Mouse (Mus musculus): Measurements from ENCODE around the gene Rpp25l. TPM values are rescaled to one million over a fixed set of nuclear protein-coding genes. Genes with fewer than 3 reads are reported as not detected.

Gene Rpp25l
- polyA plus RNA-seq, 1 experiment from 2014 or later: 51.6 TPM

DNA sequence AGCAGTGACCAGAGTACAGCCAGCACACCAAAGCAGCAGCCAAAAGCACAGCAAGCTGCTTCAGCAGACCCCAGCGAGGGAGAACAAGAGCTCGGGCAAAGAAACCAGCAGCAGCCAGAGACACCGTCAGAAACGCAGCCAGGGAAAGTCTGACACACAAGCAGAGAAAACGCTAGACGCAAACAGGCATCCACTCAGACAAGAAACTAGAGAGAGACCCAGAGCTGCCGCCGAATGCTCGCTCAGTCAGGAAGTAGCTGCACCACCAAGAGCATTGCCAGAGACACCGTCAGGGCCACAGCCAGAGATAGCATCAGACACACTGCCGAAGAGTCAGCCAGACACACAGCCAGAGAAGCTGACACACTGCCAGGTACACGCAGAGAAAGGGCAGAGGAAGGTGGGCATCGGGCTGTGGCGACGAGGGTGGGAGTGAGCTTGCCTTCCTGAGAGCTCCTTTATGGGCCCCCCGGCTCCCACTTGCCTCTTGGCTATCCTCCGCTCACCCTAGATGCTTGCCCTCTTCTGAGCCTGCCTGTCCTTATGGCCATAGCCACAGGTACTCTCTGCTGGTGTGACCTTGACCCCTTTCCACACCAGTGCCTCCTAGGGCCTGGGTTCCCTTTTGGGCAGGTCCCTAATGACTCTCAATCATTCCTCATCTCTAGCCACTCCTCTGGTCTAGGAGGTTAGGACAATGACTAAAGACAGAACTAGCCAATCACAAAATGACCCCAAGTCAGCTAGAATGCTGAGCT is 36.9 kb downstream of the Rpp25l start:
- Histone ChIP-seq H3K9me3 (replicated peaks; ENCODE audit: control insufficient read depth, low read length) (no peaks in the 10 kb centered on the region), H3K4me1 (ENCODE audit: control insufficient read depth, insufficient read depth, low read length) (peaks cover 57% of the 10 kb centered on the region), H3K27me3 (ENCODE audit: control insufficient read depth, insufficient read depth, low read length) (peaks cover 17% of the 10 kb centered on the region), H3K27ac (ENCODE audit: low read depth, low read length) (peak overlapping the region; percentile 41; the same call in 1 of the 2 replicates), H3K36me3 (ENCODE audit: control insufficient read depth, insufficient read depth, low read length) (no peaks in the 10 kb centered on the region), H3K4me3 (ENCODE audit: low read depth, low read length) (no peak overlapping the region), H3K9ac (ENCODE audit: low read depth, low read length) (peak overlapping the region; percentile 43; the same call in 1 of the 2 replicates), H3K4me2 (peak overlapping the region; percentile 22; the same call in 1 of the 2 replicates)
- WGBS (ENCODE audit: insufficient replicate concordance): 36% methylated on average over 17 of the region's 17 CpGs
- ATAC-seq (replicated peaks; ENCODE audit: insufficient number of reproducible peaks, low FRiP score, low TSS enrichment): no peak

DNA sequence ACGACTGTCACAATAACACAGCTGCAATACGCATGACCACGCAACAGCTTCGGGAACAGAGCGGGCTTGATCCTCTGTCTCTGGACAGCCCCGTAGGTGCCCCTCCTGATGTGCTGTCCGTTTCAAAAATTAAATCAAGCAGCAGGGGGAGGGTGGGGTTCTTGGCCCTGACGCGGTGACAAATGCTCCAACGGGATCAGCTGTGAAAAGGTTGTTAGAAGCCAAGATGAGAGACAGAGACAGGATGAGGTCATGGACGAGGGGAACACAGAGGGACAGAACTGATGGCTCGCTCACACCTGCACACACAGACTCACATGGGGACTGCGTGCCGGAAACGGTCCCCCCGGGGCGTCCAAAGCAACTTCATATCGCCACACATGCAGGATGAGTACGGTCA is 40.1 kb downstream of the Rpp25l start:
- peaks cover 35% of the 10 kb centered on the region for H3K4me1 ChIP-seq (ENCODE audit: control insufficient read depth, insufficient read depth, low read length)
- ATAC-seq (replicated peaks; ENCODE audit: insufficient number of reproducible peaks, low FRiP score, low TSS enrichment): no peak

DNA sequence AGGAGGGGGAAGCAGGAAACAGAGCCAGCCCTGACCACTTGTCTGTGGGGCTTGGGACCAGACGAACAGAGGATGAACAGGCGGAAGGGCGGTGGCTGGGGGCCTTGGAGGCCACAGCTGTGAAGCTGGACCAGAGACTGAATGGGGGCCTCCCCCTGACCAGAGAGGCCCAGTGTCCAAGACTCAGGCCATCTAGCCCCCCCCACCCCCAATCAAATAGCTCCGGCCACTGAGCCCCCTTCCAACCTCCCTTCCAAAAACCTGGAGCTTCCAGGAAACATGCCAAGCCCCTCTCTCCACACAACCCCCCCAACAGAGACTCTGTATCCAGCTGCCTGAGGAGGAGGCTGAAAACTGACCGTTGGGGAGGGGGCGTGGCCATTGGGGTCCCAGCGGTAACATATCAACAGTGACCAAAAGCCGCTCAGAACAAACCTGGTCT is 40.8 kb downstream of the Rpp25l start:
- 27% methylated on average over 8 of the region's 8 CpGs for WGBS (ENCODE audit: insufficient replicate concordance)
- peaks cover 33% of the 10 kb centered on the region for H3K4me1 ChIP-seq (ENCODE audit: control insufficient read depth, insufficient read depth, low read length)
- no peak for ATAC-seq (replicated peaks; ENCODE audit: insufficient number of reproducible peaks, low FRiP score, low TSS enrichment)

More for the DNA sequence above, 40.1 kb downstream of the Rpp25l start:
- Histone ChIP-seq H3K27me3 (ENCODE audit: control insufficient read depth, insufficient read depth, low read length) (peaks cover 29% of the 10 kb centered on the region), H3K9ac (ENCODE audit: low read depth, low read length) (no peak overlapping the region), H3K27ac (ENCODE audit: low read depth, low read length) (no peak overlapping the region), H3K36me3 (ENCODE audit: control insufficient read depth, insufficient read depth, low read length) (no peaks in the 10 kb centered on the region), H3K9me3 (replicated peaks; ENCODE audit: control insufficient read depth, low read length) (no peaks in the 10 kb centered on the region), H3K4me2 (no peak overlapping the region), H3K4me3 (ENCODE audit: low read depth, low read length) (no peak overlapping the region)
- 55% methylated on average over 19 of the region's 19 CpGs for WGBS (ENCODE audit: insufficient replicate concordance)

DNA sequence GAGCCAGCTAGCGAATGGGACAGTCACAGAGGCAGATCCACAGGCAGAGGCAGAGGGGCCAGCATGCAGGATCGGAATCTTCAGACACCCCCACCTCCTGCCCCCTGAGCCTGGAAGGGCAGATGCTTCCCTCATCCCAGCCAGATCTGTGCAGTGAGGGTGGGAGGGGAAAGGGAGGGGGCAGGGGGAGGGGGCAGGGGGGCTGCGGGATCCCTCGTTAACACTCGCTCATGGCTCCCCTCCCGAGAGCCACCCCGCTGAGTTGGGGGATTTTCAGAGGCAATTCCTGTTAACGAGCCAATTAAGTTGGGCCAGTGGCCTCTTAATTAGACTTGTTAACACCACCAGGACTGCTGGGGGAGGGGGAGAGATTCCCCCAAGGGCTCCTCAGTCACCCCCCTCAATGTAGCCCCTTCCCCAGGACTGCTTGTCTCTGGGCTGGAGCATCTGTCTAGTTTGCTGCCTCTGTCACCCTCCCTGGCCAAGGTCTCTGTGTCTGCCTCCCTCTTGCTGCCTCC is 41.3 kb downstream of the Rpp25l start:
- H3K9ac ChIP-seq (ENCODE audit: low read depth, low read length): no peak overlapping the region
- no peak overlapping the region for H3K4me2 ChIP-seq
- 8% methylated on average over 8 of the region's 8 CpGs for WGBS (ENCODE audit: insufficient replicate concordance)
- H3K9me3 ChIP-seq (replicated peaks; ENCODE audit: control insufficient read depth, low read length): no peaks in the 10 kb centered on the region
- no peaks in the 10 kb centered on the region for H3K36me3 ChIP-seq (ENCODE audit: control insufficient read depth, insufficient read depth, low read length)
- no peak overlapping the region for H3K27ac ChIP-seq (ENCODE audit: low read depth, low read length)
- 0 out of 2 replicates have a peak, but pooled peaks have one; percentile 32 for ATAC-seq (replicated peaks; ENCODE audit: insufficient number of reproducible peaks, low FRiP score, low TSS enrichment)
- peaks cover 29% of the 10 kb centered on the region for H3K4me1 ChIP-seq (ENCODE audit: control insufficient read depth, insufficient read depth, low read length)
- H3K27me3 ChIP-seq (ENCODE audit: control insufficient read depth, insufficient read depth, low read length): peaks cover 27% of the 10 kb centered on the region
- H3K4me3 ChIP-seq (ENCODE audit: low read depth, low read length): no peak overlapping the region

More for the DNA sequence above, 40.8 kb downstream of the Rpp25l start:
- H3K27me3 ChIP-seq (ENCODE audit: control insufficient read depth, insufficient read depth, low read length): peaks cover 27% of the 10 kb centered on the region
- H3K9me3 ChIP-seq (replicated peaks; ENCODE audit: control insufficient read depth, low read length): no peaks in the 10 kb centered on the region
- H3K4me3 ChIP-seq (ENCODE audit: low read depth, low read length): no peak overlapping the region
- H3K36me3 ChIP-seq (ENCODE audit: control insufficient read depth, insufficient read depth, low read length): no peaks in the 10 kb centered on the region
- no peak overlapping the region for H3K9ac ChIP-seq (ENCODE audit: low read depth, low read length)
- H3K4me2 ChIP-seq: no peak overlapping the region
- no peak overlapping the region for H3K27ac ChIP-seq (ENCODE audit: low read depth, low read length)

DNA sequence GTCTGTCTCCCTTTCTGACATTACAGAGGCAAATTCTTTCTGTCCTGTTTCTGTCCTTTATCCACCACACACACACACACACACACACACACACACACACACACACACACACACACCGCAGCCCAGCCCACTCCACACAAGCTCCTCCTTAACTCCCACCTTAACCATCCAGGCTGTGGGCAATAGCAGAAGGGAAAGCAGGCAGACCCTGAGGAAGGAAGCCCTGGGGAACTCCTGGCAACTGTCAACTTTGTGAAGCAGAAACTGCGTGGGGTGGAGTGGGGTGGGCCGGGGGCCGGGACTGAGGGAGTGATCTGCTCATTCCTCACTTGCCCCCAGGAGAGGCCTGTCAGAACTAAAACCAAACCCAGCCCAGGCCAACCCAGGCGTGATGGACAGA is 41.8 kb downstream of the Rpp25l start:
- Histone ChIP-seq H3K36me3 (ENCODE audit: control insufficient read depth, insufficient read depth, low read length) (no peaks in the 10 kb centered on the region), H3K9me3 (replicated peaks; ENCODE audit: control insufficient read depth, low read length) (no peaks in the 10 kb centered on the region), H3K4me3 (ENCODE audit: low read depth, low read length) (no peak overlapping the region), H3K4me2 (no peak overlapping the region), H3K9ac (ENCODE audit: low read depth, low read length) (no peak overlapping the region), H3K27me3 (ENCODE audit: control insufficient read depth, insufficient read depth, low read length) (peaks cover 23% of the 10 kb centered on the region), H3K27ac (ENCODE audit: low read depth, low read length) (no peak overlapping the region), H3K4me1 (ENCODE audit: control insufficient read depth, insufficient read depth, low read length) (peaks cover 24% of the 10 kb centered on the region)
- 32% methylated on average over 5 of the region's 5 CpGs for WGBS (ENCODE audit: insufficient replicate concordance)
- ATAC-seq (replicated peaks; ENCODE audit: insufficient number of reproducible peaks, low FRiP score, low TSS enrichment): no peak

DNA sequence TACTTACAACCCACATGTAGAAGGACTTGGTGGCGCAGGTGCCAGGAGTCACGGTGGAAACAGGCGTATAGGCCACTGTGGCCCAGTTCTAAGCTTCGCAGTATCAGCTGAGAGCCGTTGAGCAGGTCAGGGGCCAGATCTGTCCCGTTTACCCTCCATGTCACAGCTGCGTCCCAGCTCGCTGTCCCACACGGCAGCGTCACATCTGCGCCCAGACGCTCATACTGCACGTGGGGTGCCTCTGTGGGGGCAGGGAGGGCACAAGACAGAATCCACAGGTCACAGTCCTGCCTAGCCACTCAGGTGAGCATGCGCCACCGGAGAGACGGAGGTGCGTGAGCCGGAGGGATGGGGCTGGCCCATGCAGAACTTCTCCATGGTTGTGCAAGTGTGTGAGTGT is 42.5 kb downstream of the Rpp25l start:
- WGBS (ENCODE audit: insufficient replicate concordance): 76% methylated on average over 18 of the region's 18 CpGs
- Histone ChIP-seq H3K4me3 (ENCODE audit: low read depth, low read length) (no peak overlapping the region), H3K4me1 (ENCODE audit: control insufficient read depth, insufficient read depth, low read length) (peaks cover 17% of the 10 kb centered on the region), H3K4me2 (no peak overlapping the region), H3K27ac (ENCODE audit: low read depth, low read length) (no peak overlapping the region), H3K9ac (ENCODE audit: low read depth, low read length) (no peak overlapping the region), H3K36me3 (ENCODE audit: control insufficient read depth, insufficient read depth, low read length) (no peaks in the 10 kb centered on the region), H3K9me3 (replicated peaks; ENCODE audit: control insufficient read depth, low read length) (no peaks in the 10 kb centered on the region), H3K27me3 (ENCODE audit: control insufficient read depth, insufficient read depth, low read length) (peaks cover 22% of the 10 kb centered on the region)
- no peak for ATAC-seq (replicated peaks; ENCODE audit: insufficient number of reproducible peaks, low FRiP score, low TSS enrichment)

DNA sequence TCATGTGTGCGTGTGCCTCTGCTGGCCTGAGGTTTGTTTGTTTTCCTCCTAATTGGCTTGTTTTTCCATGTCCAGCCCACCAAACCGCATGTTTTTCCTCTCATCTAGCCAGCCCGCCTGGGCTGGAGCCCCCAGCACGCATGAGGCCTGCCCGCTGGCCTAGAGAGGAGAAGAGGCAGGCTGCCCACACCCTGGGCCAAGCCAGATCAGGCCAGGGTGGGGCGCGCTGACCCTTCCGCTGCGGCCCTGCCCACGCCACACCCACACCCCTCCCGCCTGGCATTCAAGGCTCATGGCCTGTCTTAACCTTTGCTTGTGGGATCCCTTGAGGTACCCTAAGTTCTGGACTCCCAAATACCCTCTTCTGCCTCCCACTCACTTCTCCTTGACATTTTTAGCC is 46.7 kb downstream of the Rpp25l start:
- no peak for ATAC-seq (replicated peaks; ENCODE audit: insufficient number of reproducible peaks, low FRiP score, low TSS enrichment)
- Histone ChIP-seq H3K9me3 (replicated peaks; ENCODE audit: control insufficient read depth, low read length) (no peaks in the 10 kb centered on the region), H3K27ac (ENCODE audit: low read depth, low read length) (no peak overlapping the region), H3K4me2 (no peak overlapping the region), H3K4me3 (ENCODE audit: low read depth, low read length) (no peak overlapping the region), H3K4me1 (ENCODE audit: control insufficient read depth, insufficient read depth, low read length) (peaks cover 27% of the 10 kb centered on the region), H3K9ac (ENCODE audit: low read depth, low read length) (no peak overlapping the region), H3K36me3 (ENCODE audit: control insufficient read depth, insufficient read depth, low read length) (no peaks in the 10 kb centered on the region), H3K27me3 (ENCODE audit: control insufficient read depth, insufficient read depth, low read length) (peaks cover 27% of the 10 kb centered on the region)
- WGBS (ENCODE audit: insufficient replicate concordance): 75% methylated on average over 10 of the region's 11 CpGs

DNA sequence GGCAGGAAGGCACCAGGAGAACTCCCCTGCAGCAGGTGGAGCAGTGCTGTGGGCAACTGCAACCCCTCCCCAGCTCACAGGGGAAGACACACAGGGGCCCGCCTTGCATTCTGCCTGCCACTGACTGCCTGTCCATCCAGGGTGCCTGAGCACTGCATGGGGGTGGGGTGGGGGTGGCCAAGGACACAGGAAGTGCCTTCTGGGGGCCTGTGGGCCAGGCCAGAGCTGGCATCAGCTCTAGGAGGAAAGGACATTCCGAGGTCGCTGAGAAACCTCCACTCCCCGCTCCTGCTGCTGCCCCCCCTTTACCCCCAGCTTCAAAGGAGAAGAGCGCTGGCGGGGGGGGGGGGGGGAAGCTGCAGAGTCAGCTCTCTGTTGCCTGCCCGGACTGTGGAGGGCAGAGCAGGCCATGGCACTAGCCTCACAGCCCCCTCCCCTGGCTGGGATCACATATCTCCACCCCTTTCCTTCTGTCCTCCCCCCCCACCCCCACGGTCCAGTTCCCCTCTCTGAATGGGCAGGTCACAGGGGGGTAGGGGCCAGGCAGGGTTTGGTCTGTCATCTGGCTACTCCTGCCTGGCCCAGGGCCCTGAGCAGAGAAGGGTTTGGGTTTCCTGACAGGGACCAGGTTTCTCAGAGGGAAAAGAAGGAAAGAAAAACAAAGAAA is 48.2 kb downstream of the Rpp25l start:
- 1% methylated on average over 6 of the region's 8 CpGs for WGBS (ENCODE audit: insufficient replicate concordance)
- ATAC-seq (replicated peaks; ENCODE audit: insufficient number of reproducible peaks, low FRiP score, low TSS enrichment): peak; percentile 39; the same call in 1 of the 2 replicates
- peaks cover 18% of the 10 kb centered on the region for H3K27me3 ChIP-seq (ENCODE audit: control insufficient read depth, insufficient read depth, low read length)
- H3K4me1 ChIP-seq (ENCODE audit: control insufficient read depth, insufficient read depth, low read length): peaks cover 29% of the 10 kb centered on the region
- peak overlapping the region; percentile 7; the same call in 1 of the 2 replicates for H3K4me2 ChIP-seq
- H3K36me3 ChIP-seq (ENCODE audit: control insufficient read depth, insufficient read depth, low read length): no peaks in the 10 kb centered on the region
- H3K4me3 ChIP-seq (ENCODE audit: low read depth, low read length): no peak overlapping the region
- no peaks in the 10 kb centered on the region for H3K9me3 ChIP-seq (replicated peaks; ENCODE audit: control insufficient read depth, low read length)
- H3K27ac ChIP-seq (ENCODE audit: low read depth, low read length): no peak overlapping the region; the same call in 1 of the 2 replicates
- H3K9ac ChIP-seq (ENCODE audit: low read depth, low read length): peak overlapping the region; percentile 49; the same call in 1 of the 2 replicates

Measured in heart, embryonic 11.5 days (tissue).